Mouse (Mus musculus) forelimb bud, embryonic 11.5 days (tissue): Measurements from ENCODE around the gene Klra17.
"Not testable (repeated sequence)": the region's sequence is repeated elsewhere in the genome, so short reads cannot be mapped to it uniquely, and the experiment has no call there.

Experiments
- DNase-seq: peaks from one replicate; pipeline ENCODE4 v3.0.0-alpha.2; 2012; ENCODE audit warnings: low read depth, low spot score

Gene Klra17

DNA sequence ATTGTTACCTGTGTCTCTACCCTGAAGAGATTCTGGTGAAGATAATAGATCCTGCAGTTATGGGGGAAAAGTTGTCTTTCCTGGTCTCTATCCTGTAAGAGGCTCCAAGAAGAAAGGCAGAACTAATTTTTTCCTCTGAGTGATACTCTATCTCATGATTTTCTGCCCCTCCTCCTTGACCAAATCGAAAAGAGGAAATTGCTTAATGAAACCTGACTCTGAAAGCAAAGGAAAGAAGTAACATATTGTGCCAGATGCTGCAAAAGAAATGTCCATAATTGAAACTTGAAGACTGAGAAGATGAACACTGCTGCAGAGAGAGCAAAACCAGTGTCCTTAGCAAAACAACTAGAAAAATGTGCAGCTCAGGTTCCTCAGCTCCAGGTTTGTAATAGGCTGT, at the start of gene Klra17:
TSS of gene Klra17 (minus strand) at position 124 of the 400 bp plus-strand sequence.
- DNase-seq: no peak

DNA sequence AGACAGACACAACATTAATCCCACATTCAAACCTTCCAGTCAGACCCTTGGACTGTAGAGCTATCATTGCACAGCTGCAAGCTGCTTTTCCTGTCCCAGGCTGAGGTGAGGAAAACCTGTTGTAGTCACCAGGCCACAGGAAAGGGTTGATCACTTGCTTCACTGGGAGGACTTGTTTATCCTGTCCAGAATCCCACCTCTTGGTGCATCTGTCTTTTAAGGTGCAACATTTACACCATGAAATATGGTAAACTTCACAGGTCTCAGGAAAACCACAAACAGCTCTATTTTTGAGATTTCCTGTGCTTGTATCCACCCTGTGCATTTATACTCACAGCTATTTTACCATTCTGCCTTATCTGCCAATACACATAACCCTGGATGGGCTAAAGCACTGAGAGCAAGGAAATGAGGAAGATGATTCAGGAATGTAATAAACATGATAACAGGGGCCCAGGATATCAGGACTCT, 41.0 kb upstream of the Klra17 start, which contains the start of gene Klra5:
TSS of gene Klra5 (minus strand) at position 175 of the 471 bp plus-strand sequence.
- DNase-seq: not testable (repeated sequence)

DNA sequence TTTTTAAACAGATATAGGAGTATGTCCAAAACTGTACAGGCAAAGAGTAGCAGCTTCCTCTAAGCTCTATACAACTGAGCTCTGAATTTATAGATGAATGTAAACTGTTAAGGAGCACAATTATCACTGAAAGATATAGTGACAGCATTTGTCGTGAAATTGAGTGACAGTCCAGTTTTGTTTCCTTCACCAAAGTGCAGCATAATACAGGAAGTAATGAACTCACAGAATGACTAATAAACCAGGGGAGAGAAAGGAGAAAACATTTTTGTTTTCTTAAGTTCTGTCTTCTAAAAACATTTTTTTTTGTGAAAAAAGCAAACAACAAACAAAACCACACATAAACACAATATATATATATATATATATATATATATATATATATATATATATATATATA, 40.5 kb upstream of the Klra17 start:
- no peak for DNase-seq

DNA sequence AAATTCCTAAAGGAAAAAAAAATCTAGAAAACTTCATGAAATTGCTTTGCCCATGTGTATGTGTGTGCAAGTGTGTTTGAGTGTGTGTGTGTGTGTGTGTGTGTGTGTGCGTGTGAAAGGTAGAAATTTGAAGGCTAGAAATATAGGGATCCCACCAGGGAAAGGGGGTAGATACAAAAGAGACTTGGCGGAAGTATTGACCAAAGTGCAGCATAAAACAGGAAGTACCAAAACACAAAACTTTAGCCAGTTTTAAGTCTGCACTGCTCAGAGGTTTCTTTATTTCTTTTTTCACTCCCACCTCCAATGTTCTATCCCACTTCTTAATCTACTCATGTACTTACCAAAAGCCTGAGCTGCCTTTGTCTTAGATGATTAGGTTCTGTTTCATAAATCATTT, 6.1 kb upstream of the Klra17 start:
- no peak for DNase-seq

DNA sequence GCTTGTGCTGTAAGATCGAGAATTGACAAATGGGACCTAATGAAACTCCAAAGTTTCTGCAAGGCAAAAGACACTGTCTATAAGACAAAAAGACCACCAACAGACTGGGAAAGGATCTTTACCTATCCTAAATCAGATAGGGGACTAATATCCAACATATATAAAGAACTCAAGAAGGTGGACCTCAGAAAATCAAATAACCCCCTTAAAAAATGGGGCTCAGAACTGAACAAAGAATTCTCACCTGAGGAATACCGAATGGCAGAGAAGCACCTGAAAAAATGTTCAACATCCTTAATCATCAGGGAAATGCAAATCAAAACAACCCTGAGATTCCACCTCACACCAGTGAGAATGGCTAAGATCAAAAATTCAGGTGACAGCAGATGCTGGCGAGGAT, 14.1 kb downstream of the Klra17 start, which contains the start of gene Gm17631:
TSS of gene Gm17631 (plus strand) at position 301 of the 400 bp plus-strand sequence.
- not testable (repeated sequence) for DNase-seq

DNA sequence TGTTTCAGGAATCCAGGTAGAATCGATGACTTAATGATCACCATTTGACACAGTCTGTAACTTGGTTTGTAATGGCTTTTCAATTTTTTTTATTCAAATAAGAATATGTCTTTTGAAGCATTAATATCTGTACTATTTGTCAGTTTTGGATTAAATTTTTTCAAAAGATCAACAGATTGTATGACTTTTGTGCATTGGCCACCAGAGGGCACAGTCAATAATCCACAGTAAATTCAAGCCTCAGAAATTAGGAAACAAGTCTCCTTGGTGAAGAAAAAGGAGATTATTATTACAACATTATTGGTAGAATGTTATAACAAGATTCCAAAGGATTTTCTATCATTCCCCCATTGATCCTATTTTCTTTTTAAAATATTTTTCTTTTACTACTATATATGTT, 50.9 kb downstream of the Klra17 start:
- no peak for DNase-seq

DNA sequence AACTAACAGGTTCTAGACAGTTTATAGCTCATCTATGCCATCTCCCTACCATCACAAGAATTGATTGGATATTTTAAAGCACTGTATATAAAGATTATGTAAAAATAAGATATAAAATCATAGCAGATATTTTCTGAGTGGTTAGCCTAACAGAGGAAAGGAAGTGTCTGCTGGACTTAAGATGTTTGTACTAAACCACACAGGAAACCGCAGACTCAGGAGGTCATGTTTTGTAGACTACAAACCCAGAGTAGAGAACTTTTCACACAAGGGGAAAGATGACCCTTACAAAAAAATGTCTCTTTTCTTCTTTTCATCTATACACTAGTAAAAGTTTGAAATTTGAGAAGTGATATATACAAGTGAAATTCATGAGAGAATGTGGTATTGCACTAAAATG, 52.5 kb downstream of the Klra17 start:
- DNase-seq: no peak

DNA sequence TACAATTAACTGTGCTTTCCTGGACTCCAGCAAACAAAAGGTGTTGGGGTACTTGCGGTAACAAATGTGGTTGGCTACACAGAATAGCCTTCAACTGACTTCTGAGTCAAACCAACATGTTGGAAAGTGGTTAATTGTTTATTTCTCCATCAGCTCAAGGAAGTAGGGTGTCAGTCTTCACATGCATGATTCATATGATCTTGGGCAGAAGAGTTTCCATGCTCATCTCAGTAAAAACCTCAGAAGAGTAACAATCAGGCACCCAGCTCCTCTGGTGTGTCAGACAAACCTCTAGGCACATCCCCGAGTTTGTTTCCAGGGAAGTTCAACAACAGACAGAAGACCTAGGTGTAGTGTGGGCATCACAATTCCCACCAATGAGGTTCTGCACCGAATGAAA, 58.7 kb downstream of the Klra17 start:
- DNase-seq: no peak

DNA sequence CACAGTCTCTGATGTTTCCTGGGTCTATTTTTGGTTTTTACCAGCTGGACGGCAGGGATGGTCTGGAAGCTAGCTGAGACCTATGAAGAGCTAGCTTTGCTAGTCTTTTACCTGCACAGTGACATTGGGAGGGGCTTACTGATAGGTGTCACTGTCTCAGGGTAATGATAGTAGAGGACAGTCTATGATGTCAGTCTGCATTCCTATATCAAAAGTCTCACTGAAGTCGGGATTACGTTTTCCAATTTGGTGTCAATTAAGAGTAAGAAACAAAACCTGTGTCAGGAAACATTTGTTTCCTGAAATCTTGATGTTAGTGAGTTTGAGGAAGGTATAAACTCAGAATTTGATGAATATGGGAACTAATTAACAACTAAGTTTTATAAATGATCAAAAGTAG, 92.3 kb downstream of the Klra17 start, which contains the start of gene Gm156:
TSS of gene Gm156 (minus strand) at position 101 of the 400 bp plus-strand sequence.
- DNase-seq: not testable (repeated sequence)
